Mouse (Mus musculus): ENCODE measurements around the gene Ddi2. TPM values are rescaled to one million over a fixed set of nuclear protein-coding genes. Genes with fewer than 3 reads are reported as not detected.
A peak's percentile ranks its signal among the peaks of the same experiment; 100 is the strongest.

Ddi2 gene
- total and polyA plus RNA-seq, 2 experiments from 2014 or later, result 11.5 to 32.8 TPM

DNA sequence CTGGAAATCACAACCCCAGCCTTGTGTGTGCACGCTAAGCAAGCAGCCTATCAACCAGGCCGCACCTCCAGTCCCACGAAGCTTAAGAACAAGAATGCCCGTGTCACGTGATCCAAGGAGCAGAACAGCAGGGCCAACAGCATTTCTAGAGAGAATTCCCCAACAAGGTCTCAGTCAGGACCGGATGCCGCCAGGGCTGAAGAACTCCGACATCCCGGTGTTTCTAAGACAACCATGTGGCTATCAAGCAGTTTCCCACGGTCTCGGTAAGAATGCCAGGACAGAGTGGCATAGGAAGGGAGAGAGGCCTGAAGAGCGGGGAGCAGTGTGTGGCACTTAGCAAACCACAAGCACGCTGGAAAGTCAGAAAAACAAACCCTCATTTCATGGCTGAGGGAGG lies 69.4 kb downstream of the Ddi2 start:
- peak overlapping the region; percentile 30; the same call in 1 of the 2 replicates for H3K27ac ChIP-seq (ENCODE audit: low read depth)
- no peaks in the 10 kb centered on the region for H3K9me3 ChIP-seq (replicated peaks; ENCODE audit: control insufficient read depth, low read length)
- peaks cover 37% of the 10 kb centered on the region for H3K4me1 ChIP-seq (ENCODE audit: control insufficient read depth, insufficient read depth)
- H3K4me2 ChIP-seq (ENCODE audit: low read depth, low read length), result no peak overlapping the region
- DNase-seq (ENCODE audit: low spot score) (no peak), ATAC-seq (ENCODE audit: insufficient read depth, low read depth) (no peak)
- no peak overlapping the region for H3K4me3 ChIP-seq (ENCODE audit: low read depth, low read length)
- peaks cover 20% of the 10 kb centered on the region for H3K36me3 ChIP-seq (replicated peaks; ENCODE audit: control insufficient read depth, insufficient read depth, low read length)
- TF ChIP-seq EP300 (IDR thresholded peaks at IDR 0.05; ENCODE audit: low read depth), result no peak
- no peak for TF ChIP-seq CTCF (IDR thresholded peaks at IDR 0.05; ENCODE audit: low read depth)
- H3K9ac ChIP-seq (replicated peaks; ENCODE audit: low read depth, low read length), result no peak overlapping the region
- WGBS, result 87% methylated on average over 13 of the region's 13 CpGs
- H3K27me3 ChIP-seq (ENCODE audit: control insufficient read depth, insufficient read depth, low read length), result no peaks in the 10 kb centered on the region

DNA sequence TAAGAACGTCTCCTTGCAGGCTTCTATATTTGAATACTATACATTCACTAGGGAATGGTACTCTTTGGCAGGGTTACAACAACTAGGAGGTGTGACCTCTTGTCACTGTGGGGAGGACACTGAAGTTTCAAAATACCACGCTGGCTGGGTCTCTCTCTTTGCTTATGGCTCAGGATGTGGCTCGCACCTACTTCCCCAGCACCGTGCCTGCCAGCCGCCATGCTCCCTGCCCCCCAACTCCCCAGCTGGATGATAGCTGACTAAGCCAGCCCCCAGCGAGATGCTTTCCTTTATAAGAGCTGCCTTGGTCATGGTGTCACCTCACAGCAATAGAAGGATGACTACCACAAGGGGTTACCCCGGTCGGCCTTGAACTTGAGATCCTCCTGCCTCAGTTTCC lies 70.2 kb downstream of the Ddi2 start:
- no peak overlapping the region for H3K4me3 ChIP-seq (ENCODE audit: low read depth, low read length)
- H3K9me3 ChIP-seq (replicated peaks; ENCODE audit: control insufficient read depth, low read length), result no peaks in the 10 kb centered on the region
- no peak overlapping the region for H3K9ac ChIP-seq (replicated peaks; ENCODE audit: low read depth, low read length)
- H3K4me1 ChIP-seq (ENCODE audit: control insufficient read depth, insufficient read depth), result peaks cover 44% of the 10 kb centered on the region
- no peaks in the 10 kb centered on the region for H3K27me3 ChIP-seq (ENCODE audit: control insufficient read depth, insufficient read depth, low read length)
- peaks cover 18% of the 10 kb centered on the region for H3K36me3 ChIP-seq (replicated peaks; ENCODE audit: control insufficient read depth, insufficient read depth, low read length)
- TF ChIP-seq CTCF (IDR thresholded peaks at IDR 0.05; ENCODE audit: low read depth), result no peak
- no peak for TF ChIP-seq EP300 (IDR thresholded peaks at IDR 0.05; ENCODE audit: low read depth)
- DNase-seq (ENCODE audit: low spot score) (no peak), ATAC-seq (ENCODE audit: insufficient read depth, low read depth) (no peak)
- H3K27ac ChIP-seq (ENCODE audit: low read depth), result no peak overlapping the region
- 59% methylated on average over 8 of the region's 8 CpGs for WGBS
- no peak overlapping the region for H3K4me2 ChIP-seq (ENCODE audit: low read depth, low read length)

DNA sequence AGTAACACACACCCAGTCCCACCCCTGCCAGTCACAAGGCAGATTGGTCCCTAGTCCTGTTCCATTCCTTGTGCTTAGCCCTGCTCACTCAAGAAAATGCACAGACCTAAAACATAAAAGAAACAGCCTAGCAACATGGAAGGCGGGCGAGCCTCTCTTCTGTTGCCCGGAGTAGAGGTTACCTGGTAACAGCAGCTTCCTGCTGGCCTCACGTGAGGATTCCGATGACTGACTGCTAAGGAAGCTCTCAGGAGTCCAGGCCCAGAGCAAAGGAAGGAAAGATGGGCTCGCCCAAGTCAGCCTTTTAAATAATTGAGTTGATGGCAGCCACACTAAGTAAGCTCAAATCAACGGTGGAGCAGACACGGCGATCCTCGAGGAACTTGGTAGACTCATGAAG lies 71.3 kb downstream of the Ddi2 start:
- Histone ChIP-seq H3K4me1 (ENCODE audit: control insufficient read depth, insufficient read depth) (peaks cover 45% of the 10 kb centered on the region), H3K27me3 (ENCODE audit: control insufficient read depth, insufficient read depth, low read length) (no peaks in the 10 kb centered on the region), H3K36me3 (replicated peaks; ENCODE audit: control insufficient read depth, insufficient read depth, low read length) (peaks cover 19% of the 10 kb centered on the region), H3K4me2 (ENCODE audit: low read depth, low read length) (no peak overlapping the region), H3K9ac (replicated peaks; ENCODE audit: low read depth, low read length) (no peak overlapping the region; the same call in 1 of the 2 replicates), H3K9me3 (replicated peaks; ENCODE audit: control insufficient read depth, low read length) (no peaks in the 10 kb centered on the region), H3K27ac (ENCODE audit: low read depth) (no peak overlapping the region), H3K4me3 (ENCODE audit: low read depth, low read length) (no peak overlapping the region)
- no peak for TF ChIP-seq EP300 (IDR thresholded peaks at IDR 0.05; ENCODE audit: low read depth)
- no peak for TF ChIP-seq CTCF (IDR thresholded peaks at IDR 0.05; ENCODE audit: low read depth)
- no peak for ATAC-seq (ENCODE audit: insufficient read depth, low read depth)
- no peak for DNase-seq (ENCODE audit: low spot score)
- WGBS, result 86% methylated on average over 10 of the region's 10 CpGs

DNA sequence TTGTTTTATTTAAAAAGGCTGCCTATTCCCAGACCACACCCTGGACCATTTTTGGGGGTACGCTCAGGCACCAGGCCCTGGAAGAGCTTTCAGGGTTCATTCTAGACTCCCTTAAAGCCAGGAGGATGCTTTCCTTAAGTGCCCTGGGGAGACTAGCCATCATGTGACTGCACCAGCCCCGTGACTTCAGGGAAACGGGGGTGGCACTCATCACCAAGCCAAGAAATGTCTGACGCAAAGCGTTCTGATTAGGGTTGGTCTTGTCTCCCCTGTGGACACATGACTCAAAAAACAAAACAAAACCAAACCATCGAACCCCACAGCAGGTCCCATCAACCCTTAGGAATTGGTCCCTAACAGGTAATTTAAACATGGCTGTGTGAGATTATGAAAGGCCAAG lies 71.9 kb downstream of the Ddi2 start:
- H3K4me1 ChIP-seq (ENCODE audit: control insufficient read depth, insufficient read depth), result peaks cover 39% of the 10 kb centered on the region
- no peak overlapping the region for H3K4me2 ChIP-seq (ENCODE audit: low read depth, low read length)
- H3K27ac ChIP-seq (ENCODE audit: low read depth), result no peak overlapping the region
- H3K36me3 ChIP-seq (replicated peaks; ENCODE audit: control insufficient read depth, insufficient read depth, low read length), result peaks cover 18% of the 10 kb centered on the region
- no peak overlapping the region for H3K9ac ChIP-seq (replicated peaks; ENCODE audit: low read depth, low read length)
- peak; percentile 37; the same call in 1 of the 2 replicates for ATAC-seq (ENCODE audit: insufficient read depth, low read depth)
- no peaks in the 10 kb centered on the region for H3K9me3 ChIP-seq (replicated peaks; ENCODE audit: control insufficient read depth, low read length)
- DNase-seq (ENCODE audit: low spot score), result no peak
- WGBS, result 52% methylated on average over 6 of the region's 6 CpGs
- no peaks in the 10 kb centered on the region for H3K27me3 ChIP-seq (ENCODE audit: control insufficient read depth, insufficient read depth, low read length)
- TF ChIP-seq CTCF (IDR thresholded peaks at IDR 0.05; ENCODE audit: low read depth) (no peak), EP300 (IDR thresholded peaks at IDR 0.05; ENCODE audit: low read depth) (no peak)
- H3K4me3 ChIP-seq (ENCODE audit: low read depth, low read length), result no peak overlapping the region

DNA sequence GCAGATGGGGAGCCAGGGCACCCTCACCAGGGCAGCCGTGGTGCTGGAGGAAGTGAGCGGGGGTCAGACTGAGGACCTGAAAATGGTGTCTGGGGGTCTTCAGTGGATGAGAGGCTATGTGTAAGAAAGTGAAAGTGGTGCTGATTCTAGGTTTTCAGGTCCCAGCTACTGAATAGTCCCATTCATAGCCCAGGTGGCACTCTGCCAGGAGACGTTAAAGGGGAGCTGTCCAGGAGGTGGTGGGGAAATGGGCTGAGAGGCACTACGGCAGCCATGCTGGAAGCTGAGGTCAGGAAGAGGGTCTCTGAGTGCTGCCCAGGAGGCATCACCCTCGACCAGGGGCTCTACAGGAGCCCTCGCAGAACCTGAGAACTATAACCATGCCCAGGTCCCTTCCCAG lies 74.0 kb downstream of the Ddi2 start:
- Histone ChIP-seq H3K27ac (ENCODE audit: low read depth) (peak overlapping the region; percentile 34; the same call in 1 of the 2 replicates), H3K4me2 (ENCODE audit: low read depth, low read length) (no peak overlapping the region), H3K9ac (replicated peaks; ENCODE audit: low read depth, low read length) (no peak overlapping the region), H3K27me3 (ENCODE audit: control insufficient read depth, insufficient read depth, low read length) (no peaks in the 10 kb centered on the region), H3K4me3 (ENCODE audit: low read depth, low read length) (no peak overlapping the region), H3K4me1 (ENCODE audit: control insufficient read depth, insufficient read depth) (peaks cover 34% of the 10 kb centered on the region), H3K36me3 (replicated peaks; ENCODE audit: control insufficient read depth, insufficient read depth, low read length) (peaks cover 18% of the 10 kb centered on the region), H3K9me3 (replicated peaks; ENCODE audit: control insufficient read depth, low read length) (no peaks in the 10 kb centered on the region)
- WGBS, result 59% methylated on average over 6 of the region's 6 CpGs
- no peak for DNase-seq (ENCODE audit: low spot score)
- no peak for ATAC-seq (ENCODE audit: insufficient read depth, low read depth)
- TF ChIP-seq CTCF (IDR thresholded peaks at IDR 0.05; ENCODE audit: low read depth) (no peak), EP300 (IDR thresholded peaks at IDR 0.05; ENCODE audit: low read depth) (no peak)

DNA sequence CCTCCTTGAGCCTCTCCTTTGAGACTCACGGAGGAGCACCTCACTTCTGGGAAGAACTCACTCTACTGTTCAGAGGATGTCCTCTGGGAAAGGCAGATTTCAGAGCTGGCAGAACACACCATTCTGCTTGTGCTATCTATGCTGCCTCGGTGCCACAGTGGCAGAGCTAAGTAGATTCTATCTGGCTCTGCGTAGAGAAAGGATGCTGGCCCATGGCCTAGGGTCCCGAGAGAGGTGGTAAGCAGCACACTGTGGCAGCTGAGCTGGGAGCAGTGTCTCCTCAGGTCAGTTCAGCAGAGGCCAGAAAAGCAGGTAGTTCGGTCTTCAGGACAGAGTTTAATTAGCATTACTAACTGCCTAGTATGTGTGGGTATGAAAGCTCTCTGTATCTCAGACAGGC lies 75.0 kb downstream of the Ddi2 start:
- Histone ChIP-seq H3K36me3 (replicated peaks; ENCODE audit: control insufficient read depth, insufficient read depth, low read length) (peaks cover 13% of the 10 kb centered on the region), H3K27ac (ENCODE audit: low read depth) (peak overlapping the region; percentile 54), H3K4me1 (ENCODE audit: control insufficient read depth, insufficient read depth) (peaks cover 35% of the 10 kb centered on the region), H3K4me3 (ENCODE audit: low read depth, low read length) (no peak overlapping the region), H3K4me2 (ENCODE audit: low read depth, low read length) (no peak overlapping the region), H3K9ac (replicated peaks; ENCODE audit: low read depth, low read length) (no peak overlapping the region; the same call in 1 of the 2 replicates), H3K9me3 (replicated peaks; ENCODE audit: control insufficient read depth, low read length) (no peaks in the 10 kb centered on the region), H3K27me3 (ENCODE audit: control insufficient read depth, insufficient read depth, low read length) (no peaks in the 10 kb centered on the region)
- DNase-seq (ENCODE audit: low spot score) (no peak), ATAC-seq (ENCODE audit: insufficient read depth, low read depth) (no peak)
- no peak for TF ChIP-seq CTCF (IDR thresholded peaks at IDR 0.05; ENCODE audit: low read depth)
- no peak for TF ChIP-seq EP300 (IDR thresholded peaks at IDR 0.05; ENCODE audit: low read depth)
- WGBS, result 53% methylated on average over 5 of the region's 5 CpGs
